Mouse (Mus musculus): ENCODE measurements around the gene Adk.

GRCm38 (mm10) chr14:21115888-21116460 lies 63.6 kb downstream of the Adk start:
- TF ChIP-seq POLR2A (IDR thresholded peaks at IDR 0.05; ENCODE audit: borderline replicate concordance, insufficient read depth, low read length) (no peak), CTCF (IDR thresholded peaks at IDR 0.05; ENCODE audit: borderline replicate concordance, insufficient read depth, low read depth, low read length) (peak; percentile 7; the same call in 1 of the 2 replicates)
